Mouse (Mus musculus) spleen, adult 18-20 months (tissue): ENCODE results near the gene Dync1i1.
A peak's percentile ranks its signal among the peaks of the same experiment; 100 is the strongest.

Experiments
- DNase-seq, 2 experiments: peaks; one replicate each; pipeline ENCODE4 v3.0.0; 2022; ENCODE audit warnings: mixed read lengths in 2 of 2

Gene Dync1i1

GRCm38 (mm10) chr6:5775461-5775860, 50.0 kb downstream of the Dync1i1 start:
- DNase-seq: no peak

- no peak for DNase-seq
These were observed 56.3 kb downstream of the Dync1i1 start for GRCm38 (mm10) chr6:5781752-5782151.

- no peak for DNase-seq
These were observed 58.4 kb downstream of the Dync1i1 start for GRCm38 (mm10) chr6:5783830-5784229.

GRCm38 (mm10) chr6:5790607-5791006, 65.2 kb downstream of the Dync1i1 start:
- DNase-seq: no peak

- DNase-seq: no peak
These were observed 68.8 kb downstream of the Dync1i1 start for GRCm38 (mm10) chr6:5794106-5794753.

- no peak for DNase-seq
These were observed 69.9 kb downstream of the Dync1i1 start for GRCm38 (mm10) chr6:5795314-5795713.

GRCm38 (mm10) chr6:5802124-5802839, 76.8 kb downstream of the Dync1i1 start:
- DNase-seq: no peak

- DNase-seq: no peak
These were observed 77.5 kb downstream of the Dync1i1 start for GRCm38 (mm10) chr6:5802840-5803491.

- DNase-seq: no peak
These were observed 82.6 kb downstream of the Dync1i1 start for GRCm38 (mm10) chr6:5808008-5808421.

GRCm38 (mm10) chr6:5812076-5812475, 86.6 kb downstream of the Dync1i1 start:
- no peak for DNase-seq

- DNase-seq: no peak
These were observed 94.2 kb downstream of the Dync1i1 start for GRCm38 (mm10) chr6:5819674-5820073.

GRCm38 (mm10) chr6:5825461-5825860, 100.0 kb downstream of the Dync1i1 start:
- no peak for DNase-seq

GRCm38 (mm10) chr6:5827064-5827463, 101.6 kb downstream of the Dync1i1 start:
- no peak for DNase-seq

- no peak for DNase-seq
These were observed 103.1 kb downstream of the Dync1i1 start for GRCm38 (mm10) chr6:5828409-5828974.

- DNase-seq: no peak
These were observed 103.7 kb downstream of the Dync1i1 start for GRCm38 (mm10) chr6:5829148-5829547.

- no peak for DNase-seq
These were observed 105.3 kb downstream of the Dync1i1 start for GRCm38 (mm10) chr6:5830717-5831116.

GRCm38 (mm10) chr6:5831233-5831632, 105.8 kb downstream of the Dync1i1 start:
- DNase-seq: no peak

GRCm38 (mm10) chr6:5832838-5833237, 107.4 kb downstream of the Dync1i1 start:
- DNase-seq: no peak

- DNase-seq: no peak
These were observed 117.0 kb downstream of the Dync1i1 start for GRCm38 (mm10) chr6:5842466-5842865.

GRCm38 (mm10) chr6:5846154-5846553, 120.7 kb downstream of the Dync1i1 start:
- DNase-seq: no peak

GRCm38 (mm10) chr6:5854048-5854836, 128.8 kb downstream of the Dync1i1 start:
- DNase-seq: no peak

- no peak for DNase-seq
These were observed 130.1 kb downstream of the Dync1i1 start for GRCm38 (mm10) chr6:5855526-5855925.

- peak in 1 of 2 experiments; percentile 6 for DNase-seq
These were observed 132.9 kb downstream of the Dync1i1 start for GRCm38 (mm10) chr6:5858371-5858770.
